Mouse (Mus musculus): ENCODE results near the gene Palm3.

- TF ChIP-seq CTCF (IDR thresholded peaks at IDR 0.05) (no peak), EP300 (IDR thresholded peaks at IDR 0.05) (no peak)
Measured at GRCm38 (mm10) chr8:83996567-83997505, 24.4 kb upstream of the Palm3 start.

Data from lung, postnatal 0 days (tissue).